Mouse (Mus musculus): ENCODE results near the gene Cmtm6.
A peak's percentile ranks its signal among the peaks of the same experiment; 100 is the strongest.
"Not testable (repeated sequence)": the region's sequence is repeated elsewhere in the genome, so short reads cannot be mapped to it uniquely, and the experiment has no call there.

Cmtm6 gene

GRCm38 (mm10) chr9:114731011-114731755, at the start of gene Cmtm6:
Gene Cmtm6 (plus strand): TSS chr9:114731116.
- DNase-seq: peak; percentile 98 to 99

GRCm38 (mm10) chr9:114682193-114682592, 48.7 kb upstream of the Cmtm6 start:
- no peak for DNase-seq

- DNase-seq: no peak
These were observed 44.7 kb upstream of the Cmtm6 start for GRCm38 (mm10) chr9:114686245-114686644.

- no peak for DNase-seq
These were observed 43.3 kb upstream of the Cmtm6 start for GRCm38 (mm10) chr9:114687639-114688038.

- peak; percentile 98 to 99 for DNase-seq
These were observed 42.5 kb upstream of the Cmtm6 start, which contains the start of gene Dync1li1 for GRCm38 (mm10) chr9:114688252-114688952. Gene Dync1li1 (plus strand): TSS chr9:114688790.

- DNase-seq: peak in 1 of 2 experiments; percentile 57
These were observed 41.9 kb upstream of the Cmtm6 start for GRCm38 (mm10) chr9:114688953-114689407.

- DNase-seq: no peak
These were observed 40.8 kb upstream of the Cmtm6 start for GRCm38 (mm10) chr9:114690119-114690601.

- DNase-seq: no peak
These were observed 39.8 kb upstream of the Cmtm6 start for GRCm38 (mm10) chr9:114691112-114691511.

GRCm38 (mm10) chr9:114695662-114696061, 35.3 kb upstream of the Cmtm6 start:
- DNase-seq: not testable (repeated sequence)

- DNase-seq: no peak
These were observed 33.8 kb upstream of the Cmtm6 start for GRCm38 (mm10) chr9:114697072-114697471.

GRCm38 (mm10) chr9:114697926-114698325, 33.0 kb upstream of the Cmtm6 start:
- DNase-seq: no peak

GRCm38 (mm10) chr9:114699262-114699661, 31.7 kb upstream of the Cmtm6 start:
- DNase-seq: peak; percentile 39 to 47

GRCm38 (mm10) chr9:114699882-114700665, 30.8 kb upstream of the Cmtm6 start:
- DNase-seq: peak; percentile 61 to 70

- peak; percentile 64 to 81 for DNase-seq
These were observed 29.9 kb upstream of the Cmtm6 start for GRCm38 (mm10) chr9:114701031-114701430.

- DNase-seq: peak; percentile 55 to 62
These were observed 29.0 kb upstream of the Cmtm6 start for GRCm38 (mm10) chr9:114701921-114702320.

GRCm38 (mm10) chr9:114707805-114708204, 23.1 kb upstream of the Cmtm6 start:
- DNase-seq: no peak

- DNase-seq: peak; percentile 66 to 79
These were observed 20.6 kb upstream of the Cmtm6 start for GRCm38 (mm10) chr9:114710345-114710744.

- DNase-seq: peak; percentile 86 to 89
These were observed 17.4 kb upstream of the Cmtm6 start for GRCm38 (mm10) chr9:114713481-114713880.

GRCm38 (mm10) chr9:114716677-114717331, 14.1 kb upstream of the Cmtm6 start:
- DNase-seq: peak; percentile 85 to 92

GRCm38 (mm10) chr9:114727315-114727714, 3.6 kb upstream of the Cmtm6 start:
- peak; percentile 67 to 70 for DNase-seq

GRCm38 (mm10) chr9:114728432-114728831, 2.5 kb upstream of the Cmtm6 start:
- DNase-seq: not testable (repeated sequence)

Data from kidney, postnatal 36 days (tissue).